Mouse (Mus musculus): ENCODE results near the gene Fam89a.

- TF ChIP-seq MYOD1 (IDR thresholded peaks at IDR 0.05; ENCODE audit: control insufficient read depth, insufficient read length, low read depth) (no peak), CTCF (IDR thresholded peaks at IDR 0.05; ENCODE audit: control insufficient read depth, insufficient read depth, insufficient read length) (no peak), CEBPB (IDR thresholded peaks at IDR 0.05; ENCODE audit: low read depth) (no peak), MYOG (IDR thresholded peaks at IDR 0.05; ENCODE audit: control insufficient read depth, extremely low read depth, insufficient read length) (no peak)
Observed at GRCm38 (mm10) chr8:124772389-124772788, 20.8 kb upstream of the Fam89a start.

All from C2C12 (cell line).